8 mouse cellular contexts compared by ENCODE assay signal in genomic region chr13:3892601-3893000, GRCm38 (mm10). TPM values are rescaled to one million over a fixed set of nuclear protein-coding genes. Genes with fewer than 3 reads are reported as not detected.
DNase-seq lines count a peak whose midpoint lies in the region; ATAC-seq and TF ChIP-seq lines count a peak whose summit lies in the region.

No protein-coding gene starts in this region.

- no peak for ATAC-seq in forebrain, embryonic 13.5 days
- ATAC-seq in liver, embryonic 14.5 days (ENCODE audit: insufficient read depth): no peak

- WGBS in forebrain, embryonic 13.5 days: 19% methylated on average over 7 of the region's 7 CpGs
- 6% methylated on average over 7 of the region's 7 CpGs for WGBS in liver, embryonic 14.5 days (ENCODE audit: insufficient replicate concordance)

- TF ChIP-seq CTCF in liver, embryonic 14.5 days (IDR thresholded peaks at IDR 0.05; ENCODE audit: low read depth): no peak

- H3K27ac ChIP-seq in forebrain, embryonic 13.5 days: no peak overlapping the region
- peak overlapping the region; percentile 52 for H3K27ac ChIP-seq in liver, embryonic 14.5 days

- H3K4me3 ChIP-seq in forebrain, embryonic 13.5 days: peak overlapping the region; percentile 51
- H3K4me3 ChIP-seq in liver, embryonic 14.5 days (ENCODE audit: insufficient read depth in 1 of 2, low read depth in 2 of 2, low read length in 2 of 2): peak overlapping the region; percentile 85 to 97

- DNase-seq in heart, adult 11 months: peak; percentile 72
- no peak for DNase-seq in heart, adult 9 months (ENCODE audit: low spot score in 2 of 2)
- DNase-seq in CD4-positive helper T cell, adult 2 months (ENCODE audit: low read depth, low spot score): peak; percentile 25
- DNase-seq in liver, embryonic 14.5 days (ENCODE audit: low read depth in 3 of 3, low spot score in 3 of 3): no peak
- no peak for DNase-seq in adrenal gland, postnatal 36 days
- DNase-seq in spleen, adult 12 weeks (ENCODE audit: low spot score): no peak
- DNase-seq in adrenal gland, postnatal 4 days (ENCODE audit: low spot score in 2 of 2): no peak

- H3K4me1 ChIP-seq in forebrain, embryonic 13.5 days: 0 out of 2 replicates have a peak, but pooled peaks cover 7% of the 10 kb centered on the region
- H3K4me1 ChIP-seq in liver, embryonic 14.5 days (replicated peaks; ENCODE audit: control insufficient read depth in 2 of 2, insufficient read depth in 2 of 2, low read length in 1 of 2): peaks cover 11 to 21% of the 10 kb centered on the region in 2 experiments

- H3K9me3 ChIP-seq in forebrain, embryonic 13.5 days (replicated peaks): no peaks in the 10 kb centered on the region
- no peaks in the 10 kb centered on the region for H3K9me3 ChIP-seq in liver, embryonic 14.5 days (ENCODE audit: control insufficient read depth, low read length)

- TF ChIP-seq EP300 in liver, embryonic 14.5 days (IDR thresholded peaks at IDR 0.05; ENCODE audit: low read depth): no peak

- H3K4me2 ChIP-seq in forebrain, embryonic 13.5 days: peak overlapping the region; percentile 69
- H3K4me2 ChIP-seq in liver, embryonic 14.5 days (ENCODE audit: low read depth): peak overlapping the region; percentile 90

- peaks cover 7% of the 10 kb centered on the region for H3K36me3 ChIP-seq in forebrain, embryonic 13.5 days (ENCODE audit: poor library complexity, severe bottlenecking)
- peaks cover 19% of the 10 kb centered on the region for H3K36me3 ChIP-seq in liver, embryonic 14.5 days (replicated peaks; ENCODE audit: control insufficient read depth, insufficient read depth, low read depth)

- H3K27me3 ChIP-seq in forebrain, embryonic 13.5 days: no peaks in the 10 kb centered on the region
- no peaks in the 10 kb centered on the region for H3K27me3 ChIP-seq in liver, embryonic 14.5 days (ENCODE audit: control insufficient read depth, insufficient read depth, low read length)

- H3K9ac ChIP-seq in forebrain, embryonic 13.5 days: peak overlapping the region; percentile 30; the same call in 1 of the 2 replicates
- H3K9ac ChIP-seq in liver, embryonic 14.5 days (replicated peaks): peak overlapping the region; percentile 86

RNA-seq across cellular contexts. Expression of gene Net1, which starts 25.4 kb away (rescaled TPM):
- 23.4 and 24.1 TPM in 2 replicates for polyA plus RNA-seq in forebrain, embryonic 13.5 days (2015; fragmentation: Nextera tagmentation; extraction: Ambion mirVana)
- 19.1 and 23.5 TPM in 2 replicates for polyA plus RNA-seq in liver, embryonic 14.5 days (2012; rRNA removed)
- 39.4 and 42.9 TPM in 2 replicates for polyA plus RNA-seq in liver, embryonic 14.5 days (2014; fragmentation: Nextera tagmentation; extraction: Ambion mirVana)
- 100 to 1,000 TPM; 163 to 196 TPM for total RNA-seq in adrenal gland, postnatal 36 days (2021)
- 100 to 1,000 TPM in 1 of 2 experiments, 10 to 100 TPM in 1; 89.3 to 106 TPM for total RNA-seq in adrenal gland, postnatal 4 days (2021)

RNA-seq across cellular contexts. Expression of gene Tubal3, which starts 25.5 kb away (rescaled TPM):
- not detected in 2 replicates for polyA plus RNA-seq in forebrain, embryonic 13.5 days (2015; fragmentation: Nextera tagmentation; extraction: Ambion mirVana)
- polyA plus RNA-seq in liver, embryonic 14.5 days (2012; rRNA removed): not detected in 2 replicates
- not detected in 2 replicates for polyA plus RNA-seq in liver, embryonic 14.5 days (2014; fragmentation: Nextera tagmentation; extraction: Ambion mirVana)
- not detected for total RNA-seq in adrenal gland, postnatal 36 days (2021)
- not detected for total RNA-seq in adrenal gland, postnatal 4 days (2021)

RNA-seq across cellular contexts. Expression of gene Calm5, which starts 38.6 kb away (rescaled TPM):
- polyA plus RNA-seq in forebrain, embryonic 13.5 days (2015; fragmentation: Nextera tagmentation; extraction: Ambion mirVana): not detected in 2 replicates
- polyA plus RNA-seq in liver, embryonic 14.5 days (2012; rRNA removed): not detected in 2 replicates
- not detected in 2 replicates for polyA plus RNA-seq in liver, embryonic 14.5 days (2014; fragmentation: Nextera tagmentation; extraction: Ambion mirVana)
- total RNA-seq in adrenal gland, postnatal 36 days (2021): not detected
- not detected for total RNA-seq in adrenal gland, postnatal 4 days (2021)

RNA-seq across cellular contexts. Expression of gene Ucn3, which starts 52.5 kb away (rescaled TPM):
- polyA plus RNA-seq in forebrain, embryonic 13.5 days (2015; fragmentation: Nextera tagmentation; extraction: Ambion mirVana): not detected in 2 replicates
- 0.03 TPM in 1 of 2 replicates, not detected in the other for polyA plus RNA-seq in liver, embryonic 14.5 days (2012; rRNA removed)
- not detected in 2 replicates for polyA plus RNA-seq in liver, embryonic 14.5 days (2014; fragmentation: Nextera tagmentation; extraction: Ambion mirVana)
- total RNA-seq in adrenal gland, postnatal 36 days (2021): not detected
- 1 to 10 TPM in 1 of 2 experiments, not detected in 1; 1.3 TPM for total RNA-seq in adrenal gland, postnatal 4 days (2021)

RNA-seq across cellular contexts. Expression of gene Calm4, which starts 55.0 kb away (rescaled TPM):
- polyA plus RNA-seq in forebrain, embryonic 13.5 days (2015; fragmentation: Nextera tagmentation; extraction: Ambion mirVana): not detected in 2 replicates
- polyA plus RNA-seq in liver, embryonic 14.5 days (2012; rRNA removed): not detected in 2 replicates
- not detected in 2 replicates for polyA plus RNA-seq in liver, embryonic 14.5 days (2014; fragmentation: Nextera tagmentation; extraction: Ambion mirVana)
- total RNA-seq in adrenal gland, postnatal 36 days (2021): not detected
- total RNA-seq in adrenal gland, postnatal 4 days (2021): not detected

Comparison
In these comparisons a context has a peak if more than half of its experiments do, and no peak if none do; other contexts are left out.
1. DNase-seq: peak in heart, adult 11 months (single experiment) and CD4-positive helper T cell, adult 2 months (single experiment); none in heart, adult 9 months (0 of 2), liver, embryonic 14.5 days (0 of 3), adrenal gland, postnatal 36 days (0 of 2), spleen, adult 12 weeks (single experiment) and adrenal gland, postnatal 4 days (0 of 2).